Mouse (Mus musculus): ENCODE measurements at regions not wholly inside any gene's neighbourhood (a gene's known extent, or its start where the extent isn't known, plus 50 kb on each side); places are given as distances from the start of the nearest gene placed in this dataset.

GRCm38 (mm10) chr14:54014628-54015027 lies 239.3 kb downstream of the Dad1 start:
- Histone ChIP-seq H3K27me3 (ENCODE audit: control insufficient read depth, insufficient read depth, low read length, poor library complexity, severe bottlenecking) (no peaks in the 10 kb centered on the region), H3K27ac (ENCODE audit: insufficient read depth, low read length) (no peak overlapping the region), H3K36me3 (ENCODE audit: control insufficient read depth, insufficient read depth, low read length, poor library complexity, severe bottlenecking) (no peaks in the 10 kb centered on the region), H3K4me3 (ENCODE audit: low read depth, low read length) (no peak overlapping the region), H3K9me3 (replicated peaks; ENCODE audit: control insufficient read depth, insufficient read depth, low read length, poor library complexity, severe bottlenecking) (no peaks in the 10 kb centered on the region), H3K4me1 (ENCODE audit: control insufficient read depth, insufficient read depth, low read length) (no peaks in the 10 kb centered on the region), H3K9ac (ENCODE audit: low read depth, poor library complexity, severe bottlenecking) (no peak overlapping the region)
- TF ChIP-seq POLR2A (IDR thresholded peaks at IDR 0.05; ENCODE audit: insufficient read depth, low read length) (no peak), EP300 (IDR thresholded peaks at IDR 0.05; ENCODE audit: insufficient read depth, low read depth, low read length) (no peak), CTCF (IDR thresholded peaks at IDR 0.05; ENCODE audit: low read depth, low read length) (no peak)

DNA sequence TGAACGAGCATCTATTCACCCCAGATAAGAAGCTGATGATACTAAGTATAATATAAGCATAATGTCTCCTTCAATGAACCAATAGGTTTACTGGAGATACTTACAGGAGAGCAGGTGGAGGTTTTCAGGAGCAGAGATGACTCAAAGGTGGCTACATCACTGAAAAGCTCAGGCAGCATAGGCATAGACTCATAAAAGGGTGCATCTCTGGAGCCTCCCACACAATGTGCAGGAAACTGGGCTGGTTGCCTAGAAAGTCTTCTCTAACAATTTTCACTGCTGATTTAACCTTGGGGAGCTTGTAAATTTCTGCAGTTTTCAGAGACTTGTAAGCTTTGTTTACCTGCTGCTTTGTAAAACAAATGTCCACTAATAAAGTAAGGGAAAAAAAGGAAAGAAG lies 251.8 kb downstream of the Dad1 start:
- no peaks in the 10 kb centered on the region for H3K4me1 ChIP-seq (ENCODE audit: control insufficient read depth, insufficient read depth, low read length)
- no peaks in the 10 kb centered on the region for H3K36me3 ChIP-seq (ENCODE audit: control insufficient read depth, insufficient read depth, low read length, poor library complexity, severe bottlenecking)
- no peaks in the 10 kb centered on the region for H3K27me3 ChIP-seq (ENCODE audit: control insufficient read depth, insufficient read depth, low read length, poor library complexity, severe bottlenecking)
- H3K27ac ChIP-seq (ENCODE audit: insufficient read depth, low read length), result no peak overlapping the region
- TF ChIP-seq CTCF (IDR thresholded peaks at IDR 0.05; ENCODE audit: low read depth, low read length), result no peak
- H3K9ac ChIP-seq (ENCODE audit: low read depth, poor library complexity, severe bottlenecking), result no peak overlapping the region
- no peak overlapping the region for H3K4me3 ChIP-seq (ENCODE audit: low read depth, low read length)
- H3K9me3 ChIP-seq (replicated peaks; ENCODE audit: control insufficient read depth, insufficient read depth, low read length, poor library complexity, severe bottlenecking), result no peaks in the 10 kb centered on the region

- no peaks in the 10 kb centered on the region for H3K9me3 ChIP-seq (replicated peaks; ENCODE audit: control insufficient read depth, insufficient read depth, low read length, poor library complexity, severe bottlenecking)
- H3K4me3 ChIP-seq (ENCODE audit: low read depth, low read length), result no peak overlapping the region
- H3K36me3 ChIP-seq (ENCODE audit: control insufficient read depth, insufficient read depth, low read length, poor library complexity, severe bottlenecking), result no peaks in the 10 kb centered on the region
- TF ChIP-seq EP300 (IDR thresholded peaks at IDR 0.05; ENCODE audit: insufficient read depth, low read depth, low read length), result no peak
- no peak for TF ChIP-seq POLR2A (IDR thresholded peaks at IDR 0.05; ENCODE audit: insufficient read depth, low read length)
- TF ChIP-seq CTCF (IDR thresholded peaks at IDR 0.05; ENCODE audit: low read depth, low read length), result no peak
- no peaks in the 10 kb centered on the region for H3K4me1 ChIP-seq (ENCODE audit: control insufficient read depth, insufficient read depth, low read length)
- no peaks in the 10 kb centered on the region for H3K27me3 ChIP-seq (ENCODE audit: control insufficient read depth, insufficient read depth, low read length, poor library complexity, severe bottlenecking)
- H3K9ac ChIP-seq (ENCODE audit: low read depth, poor library complexity, severe bottlenecking), result no peak overlapping the region
- no peak overlapping the region for H3K27ac ChIP-seq (ENCODE audit: insufficient read depth, low read length)
Observed at GRCm38 (mm10) chr14:54000527-54000926, 253.4 kb downstream of the Dad1 start.

- Histone ChIP-seq H3K9ac (ENCODE audit: low read depth, poor library complexity, severe bottlenecking) (no peak overlapping the region), H3K4me3 (ENCODE audit: low read depth, low read length) (no peak overlapping the region), H3K4me1 (ENCODE audit: control insufficient read depth, insufficient read depth, low read length) (no peaks in the 10 kb centered on the region), H3K27me3 (ENCODE audit: control insufficient read depth, insufficient read depth, low read length, poor library complexity, severe bottlenecking) (no peaks in the 10 kb centered on the region), H3K27ac (ENCODE audit: insufficient read depth, low read length) (no peak overlapping the region), H3K36me3 (ENCODE audit: control insufficient read depth, insufficient read depth, low read length, poor library complexity, severe bottlenecking) (no peaks in the 10 kb centered on the region), H3K9me3 (replicated peaks; ENCODE audit: control insufficient read depth, insufficient read depth, low read length, poor library complexity, severe bottlenecking) (no peaks in the 10 kb centered on the region)
- no peak for TF ChIP-seq EP300 (IDR thresholded peaks at IDR 0.05; ENCODE audit: insufficient read depth, low read depth, low read length)
Observed at GRCm38 (mm10) chr14:53993427-53993826, 260.5 kb downstream of the Dad1 start.

DNA sequence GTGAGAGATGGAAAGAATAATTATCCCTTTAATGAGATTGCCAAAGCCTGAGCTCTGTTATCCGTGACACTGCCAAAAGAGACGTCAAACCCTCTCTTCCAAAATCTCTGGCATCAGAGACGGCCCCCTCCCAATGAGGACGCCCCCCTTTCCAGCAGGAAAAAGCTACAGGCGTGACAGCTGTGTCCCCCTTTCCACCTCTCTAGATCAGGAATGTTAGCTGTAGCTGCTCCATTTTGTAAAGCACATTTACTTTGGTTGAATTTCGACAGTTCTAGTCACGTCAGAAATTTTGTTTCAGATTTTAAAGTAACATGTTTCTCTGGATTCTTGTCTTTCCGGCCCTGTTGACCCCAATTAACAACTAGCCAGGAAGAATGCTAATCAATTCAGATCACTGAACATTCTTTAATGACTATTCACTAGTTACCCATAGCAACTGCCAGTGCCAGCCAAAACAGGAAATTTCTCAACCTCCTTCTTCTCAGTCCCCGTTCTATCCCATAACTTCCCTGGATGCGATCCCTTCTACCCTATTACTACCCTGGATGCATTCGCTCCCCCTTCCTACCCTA lies 261.1 kb downstream of the Dad1 start:
- H3K4me1 ChIP-seq (ENCODE audit: control insufficient read depth, insufficient read depth, low read length), result no peaks in the 10 kb centered on the region
- no peaks in the 10 kb centered on the region for H3K27me3 ChIP-seq (ENCODE audit: control insufficient read depth, insufficient read depth, low read length, poor library complexity, severe bottlenecking)
- no peak overlapping the region for H3K27ac ChIP-seq (ENCODE audit: insufficient read depth, low read length)
- H3K9me3 ChIP-seq (replicated peaks; ENCODE audit: control insufficient read depth, insufficient read depth, low read length, poor library complexity, severe bottlenecking), result no peaks in the 10 kb centered on the region
- no peaks in the 10 kb centered on the region for H3K36me3 ChIP-seq (ENCODE audit: control insufficient read depth, insufficient read depth, low read length, poor library complexity, severe bottlenecking)
- H3K4me3 ChIP-seq (ENCODE audit: low read depth, low read length), result no peak overlapping the region
- H3K9ac ChIP-seq (ENCODE audit: low read depth, poor library complexity, severe bottlenecking), result no peak overlapping the region
- TF ChIP-seq CTCF (IDR thresholded peaks at IDR 0.05; ENCODE audit: low read depth, low read length) (no peak), EP300 (IDR thresholded peaks at IDR 0.05; ENCODE audit: insufficient read depth, low read depth, low read length) (no peak), POLR2A (IDR thresholded peaks at IDR 0.05; ENCODE audit: insufficient read depth, low read length) (no peak)

DNA sequence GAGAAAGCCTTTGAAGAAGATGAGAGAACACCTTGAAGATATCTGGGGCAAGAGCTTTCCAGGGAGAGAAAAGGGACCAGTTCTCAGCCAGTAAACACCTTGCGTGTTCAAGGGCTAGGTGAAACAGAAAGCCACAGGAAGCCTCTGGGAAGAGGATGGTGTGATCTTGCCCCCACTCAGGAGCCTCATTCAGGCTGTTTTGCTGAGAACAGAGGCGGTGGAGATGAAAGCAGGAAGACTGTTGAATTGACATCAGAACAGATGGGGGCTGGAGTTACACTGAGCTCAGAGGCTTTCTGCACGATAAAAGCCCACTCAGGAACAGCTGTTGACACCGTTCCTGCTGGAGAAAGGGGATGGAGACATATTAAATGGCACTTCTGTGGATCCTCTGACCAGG lies 262.5 kb downstream of the Dad1 start:
- Histone ChIP-seq H3K9me3 (replicated peaks; ENCODE audit: control insufficient read depth, insufficient read depth, low read length, poor library complexity, severe bottlenecking) (no peaks in the 10 kb centered on the region), H3K4me3 (ENCODE audit: low read depth, low read length) (no peak overlapping the region), H3K27ac (ENCODE audit: insufficient read depth, low read length) (no peak overlapping the region), H3K36me3 (ENCODE audit: control insufficient read depth, insufficient read depth, low read length, poor library complexity, severe bottlenecking) (no peaks in the 10 kb centered on the region), H3K27me3 (ENCODE audit: control insufficient read depth, insufficient read depth, low read length, poor library complexity, severe bottlenecking) (no peaks in the 10 kb centered on the region), H3K9ac (ENCODE audit: low read depth, poor library complexity, severe bottlenecking) (no peak overlapping the region), H3K4me1 (ENCODE audit: control insufficient read depth, insufficient read depth, low read length) (no peaks in the 10 kb centered on the region)
- no peak for TF ChIP-seq CTCF (IDR thresholded peaks at IDR 0.05; ENCODE audit: low read depth, low read length)
- TF ChIP-seq EP300 (IDR thresholded peaks at IDR 0.05; ENCODE audit: insufficient read depth, low read depth, low read length), result no peak
- TF ChIP-seq POLR2A (IDR thresholded peaks at IDR 0.05; ENCODE audit: insufficient read depth, low read length), result no peak
